Mouse (Mus musculus): Measurements from ENCODE around the gene Camk2b. TPM values are rescaled to one million over a fixed set of nuclear protein-coding genes. Genes with fewer than 3 reads are reported as not detected.

Camk2b gene
- polyA plus RNA-seq, 1 experiment: 3.4 TPM

DNA sequence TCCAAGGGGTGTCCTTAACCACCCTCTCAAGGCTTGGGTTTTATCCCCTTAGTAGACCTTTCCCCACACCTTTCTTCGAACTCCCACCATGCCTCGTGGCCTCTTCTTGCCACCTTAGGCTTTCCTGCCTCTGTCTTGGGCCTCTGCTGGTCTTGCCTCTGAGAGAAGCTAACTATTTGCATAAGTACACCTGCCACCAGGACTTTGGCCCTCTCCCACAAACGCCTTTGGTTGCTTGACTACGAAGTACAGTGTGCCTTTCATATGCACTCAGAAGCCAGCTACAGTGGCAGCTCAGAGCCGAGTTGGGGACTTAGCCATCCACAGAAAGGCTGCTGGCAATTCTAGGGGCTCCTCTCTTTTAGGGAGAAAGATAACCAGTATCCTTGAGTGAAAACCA is 32.4 kb downstream of the Camk2b start:
- H3K27me3 ChIP-seq (ENCODE audit: control insufficient read depth, insufficient read depth, low read length): no peaks in the 10 kb centered on the region
- TF ChIP-seq POLR2A (IDR thresholded peaks at IDR 0.05; ENCODE audit: control insufficient read depth, low read depth, low read length) (no peak), CTCF (IDR thresholded peaks at IDR 0.05; ENCODE audit: control insufficient read depth, insufficient read depth, insufficient replicate concordance, low read depth, low read length) (no peak)
- H3K27ac ChIP-seq (ENCODE audit: control insufficient read depth, insufficient read depth, low read depth, low read length): no peak overlapping the region
- no peak overlapping the region for H3K4me3 ChIP-seq (ENCODE audit: control insufficient read depth, low read depth, low read length)
- H3K4me1 ChIP-seq (ENCODE audit: control insufficient read depth, insufficient read depth, low read length): no peaks in the 10 kb centered on the region
- H3K36me3 ChIP-seq (ENCODE audit: control insufficient read depth, insufficient read depth, low read length): no peaks in the 10 kb centered on the region

GRCm38 (mm10) chr11:6033147-6033546 is 33.0 kb downstream of the Camk2b start:
- Histone ChIP-seq H3K36me3 (ENCODE audit: control insufficient read depth, insufficient read depth, low read length) (no peaks in the 10 kb centered on the region), H3K27me3 (ENCODE audit: control insufficient read depth, insufficient read depth, low read length) (no peaks in the 10 kb centered on the region), H3K27ac (ENCODE audit: control insufficient read depth, insufficient read depth, low read depth, low read length) (no peak overlapping the region), H3K4me3 (ENCODE audit: control insufficient read depth, low read depth, low read length) (no peak overlapping the region), H3K4me1 (ENCODE audit: control insufficient read depth, insufficient read depth, low read length) (no peaks in the 10 kb centered on the region)
- TF ChIP-seq CTCF (IDR thresholded peaks at IDR 0.05; ENCODE audit: control insufficient read depth, insufficient read depth, insufficient replicate concordance, low read depth, low read length) (peak; percentile 42; the same call in 1 of the 2 replicates), POLR2A (IDR thresholded peaks at IDR 0.05; ENCODE audit: control insufficient read depth, low read depth, low read length) (no peak)

GRCm38 (mm10) chr11:6030650-6031049 is 35.5 kb downstream of the Camk2b start:
- no peaks in the 10 kb centered on the region for H3K4me1 ChIP-seq (ENCODE audit: control insufficient read depth, insufficient read depth, low read length)
- H3K27me3 ChIP-seq (ENCODE audit: control insufficient read depth, insufficient read depth, low read length): no peaks in the 10 kb centered on the region

GRCm38 (mm10) chr11:6029790-6030189 is 36.4 kb downstream of the Camk2b start:
- H3K4me1 ChIP-seq (ENCODE audit: control insufficient read depth, insufficient read depth, low read length): no peaks in the 10 kb centered on the region
- no peaks in the 10 kb centered on the region for H3K36me3 ChIP-seq (ENCODE audit: control insufficient read depth, insufficient read depth, low read length)
- H3K27ac ChIP-seq (ENCODE audit: control insufficient read depth, insufficient read depth, low read depth, low read length): no peak overlapping the region
- no peaks in the 10 kb centered on the region for H3K27me3 ChIP-seq (ENCODE audit: control insufficient read depth, insufficient read depth, low read length)
- H3K4me3 ChIP-seq (ENCODE audit: control insufficient read depth, low read depth, low read length): no peak overlapping the region
- TF ChIP-seq POLR2A (IDR thresholded peaks at IDR 0.05; ENCODE audit: control insufficient read depth, low read depth, low read length): no peak
- TF ChIP-seq CTCF (IDR thresholded peaks at IDR 0.05; ENCODE audit: control insufficient read depth, insufficient read depth, insufficient replicate concordance, low read depth, low read length): no peak

More at GRCm38 (mm10) chr11:6030650-6031049, 35.5 kb downstream of the Camk2b start:
- Histone ChIP-seq H3K36me3 (ENCODE audit: control insufficient read depth, insufficient read depth, low read length) (no peaks in the 10 kb centered on the region), H3K4me3 (ENCODE audit: control insufficient read depth, low read depth, low read length) (no peak overlapping the region), H3K27ac (ENCODE audit: control insufficient read depth, insufficient read depth, low read depth, low read length) (no peak overlapping the region)
- no peak for TF ChIP-seq POLR2A (IDR thresholded peaks at IDR 0.05; ENCODE audit: control insufficient read depth, low read depth, low read length)

DNA sequence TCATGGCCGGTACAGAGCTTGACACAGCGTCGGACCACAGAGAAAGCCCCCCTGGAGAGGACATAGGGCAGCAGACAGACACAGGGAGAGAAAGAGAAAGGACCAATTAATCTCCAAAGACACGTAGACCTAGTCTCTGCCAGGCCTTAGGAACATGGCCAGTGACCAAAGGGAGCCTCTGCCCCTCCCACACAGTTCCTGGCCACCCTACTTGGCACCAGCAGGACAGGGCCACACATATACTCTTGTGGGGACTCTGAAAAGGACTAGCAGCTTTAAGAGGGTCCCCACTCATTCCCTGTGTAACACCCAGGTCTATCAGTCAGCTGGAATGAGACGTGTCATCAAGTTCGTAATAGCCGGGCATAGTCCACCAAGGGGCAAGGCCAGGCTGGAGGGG is 37.3 kb downstream of the Camk2b start:
- Histone ChIP-seq H3K36me3 (ENCODE audit: control insufficient read depth, insufficient read depth, low read length) (no peaks in the 10 kb centered on the region), H3K4me3 (ENCODE audit: control insufficient read depth, low read depth, low read length) (no peak overlapping the region), H3K4me1 (ENCODE audit: control insufficient read depth, insufficient read depth, low read length) (no peaks in the 10 kb centered on the region), H3K27me3 (ENCODE audit: control insufficient read depth, insufficient read depth, low read length) (no peaks in the 10 kb centered on the region), H3K27ac (ENCODE audit: control insufficient read depth, insufficient read depth, low read depth, low read length) (no peak overlapping the region)
- TF ChIP-seq POLR2A (IDR thresholded peaks at IDR 0.05; ENCODE audit: control insufficient read depth, low read depth, low read length) (no peak), CTCF (IDR thresholded peaks at IDR 0.05; ENCODE audit: control insufficient read depth, insufficient read depth, insufficient replicate concordance, low read depth, low read length) (no peak)

- Histone ChIP-seq H3K27ac (ENCODE audit: control insufficient read depth, insufficient read depth, low read depth, low read length) (no peak overlapping the region), H3K4me3 (ENCODE audit: control insufficient read depth, low read depth, low read length) (no peak overlapping the region), H3K4me1 (ENCODE audit: control insufficient read depth, insufficient read depth, low read length) (no peaks in the 10 kb centered on the region), H3K27me3 (ENCODE audit: control insufficient read depth, insufficient read depth, low read length) (no peaks in the 10 kb centered on the region), H3K36me3 (ENCODE audit: control insufficient read depth, insufficient read depth, low read length) (no peaks in the 10 kb centered on the region)
- TF ChIP-seq POLR2A (IDR thresholded peaks at IDR 0.05; ENCODE audit: control insufficient read depth, low read depth, low read length): no peak
- TF ChIP-seq CTCF (IDR thresholded peaks at IDR 0.05; ENCODE audit: control insufficient read depth, insufficient read depth, insufficient replicate concordance, low read depth, low read length): peak; percentile 36; the same call in 1 of the 2 replicates
Observed at GRCm38 (mm10) chr11:6026361-6026760, 39.8 kb downstream of the Camk2b start.

DNA sequence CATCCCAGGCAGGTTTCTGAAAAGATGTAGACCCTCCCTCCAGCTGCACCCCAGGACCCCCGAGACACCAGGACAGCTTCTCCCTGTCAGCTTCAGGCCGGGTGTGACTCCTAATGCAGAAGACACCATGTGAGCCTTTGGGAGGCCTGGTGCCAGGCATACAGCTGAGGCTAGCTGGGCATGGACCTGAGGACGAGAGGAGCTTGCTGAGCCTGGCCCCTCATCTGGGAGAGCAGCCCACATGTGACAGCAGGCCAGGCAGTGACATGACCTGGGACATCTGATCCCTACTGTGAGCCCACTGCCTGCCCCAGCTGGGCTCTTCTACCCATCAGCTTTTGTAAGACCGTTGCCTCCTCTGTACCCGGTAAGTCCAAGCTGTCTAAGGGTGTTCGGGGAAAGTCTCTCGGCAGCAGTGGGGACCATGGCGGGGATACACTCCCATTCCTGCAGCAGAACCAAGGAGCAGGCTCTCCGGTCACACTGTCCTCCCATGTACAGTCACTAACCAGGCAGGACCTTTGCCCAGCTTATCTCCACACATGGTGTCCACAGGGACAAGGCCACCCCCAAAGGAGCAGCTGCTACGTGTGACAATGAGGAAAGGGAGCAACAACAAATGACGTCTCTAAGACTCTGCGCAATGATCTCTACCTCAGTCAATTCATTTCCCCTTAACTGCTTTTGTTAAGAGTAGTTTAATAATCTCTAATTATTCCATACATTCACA is 41.1 kb downstream of the Camk2b start:
- Histone ChIP-seq H3K27me3 (ENCODE audit: control insufficient read depth, insufficient read depth, low read length) (no peaks in the 10 kb centered on the region), H3K4me1 (ENCODE audit: control insufficient read depth, insufficient read depth, low read length) (no peaks in the 10 kb centered on the region), H3K36me3 (ENCODE audit: control insufficient read depth, insufficient read depth, low read length) (no peaks in the 10 kb centered on the region), H3K4me3 (ENCODE audit: control insufficient read depth, low read depth, low read length) (no peak overlapping the region), H3K27ac (ENCODE audit: control insufficient read depth, insufficient read depth, low read depth, low read length) (no peak overlapping the region)
- TF ChIP-seq POLR2A (IDR thresholded peaks at IDR 0.05; ENCODE audit: control insufficient read depth, low read depth, low read length): no peak
- TF ChIP-seq CTCF (IDR thresholded peaks at IDR 0.05; ENCODE audit: control insufficient read depth, insufficient read depth, insufficient replicate concordance, low read depth, low read length): no peak
